Mouse (Mus musculus): ENCODE data around the gene Pilra. TPM values are rescaled to one million over a fixed set of nuclear protein-coding genes. Genes with fewer than 3 reads are reported as not detected.
"Not testable (repeated sequence)": the region's sequence is repeated elsewhere in the genome, so short reads cannot be mapped to it uniquely, and the experiment has no call there.

Gene Pilra
- polyA plus RNA-seq, 1 experiment from 2014 or later: 2.9 TPM

GRCm38 (mm10) chr5:137837110-137837509 is 1.0 kb upstream of the Pilra start:
- H3K4me2 ChIP-seq (replicated peaks); H3K4me3 ChIP-seq (replicated peaks): not testable (repeated sequence)

DNA sequence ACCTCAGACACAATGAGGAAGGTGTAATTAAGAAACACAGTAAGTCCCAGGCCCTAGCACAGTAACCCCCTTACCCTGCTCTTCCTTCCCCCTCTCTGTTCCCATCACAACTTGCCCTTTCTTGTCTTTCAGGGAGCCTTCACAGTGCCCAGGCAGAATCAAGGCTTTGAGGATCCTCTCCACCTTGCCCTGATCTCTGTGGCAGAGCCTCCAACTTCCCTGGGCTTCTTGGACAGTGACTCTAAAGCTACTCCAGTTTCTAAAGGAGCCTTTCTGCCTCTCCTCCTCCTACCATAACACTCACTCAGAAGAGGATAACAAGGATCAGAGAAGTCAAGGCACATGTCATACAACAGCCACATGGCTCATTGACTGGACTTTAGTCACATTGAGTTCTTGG is 530 bp upstream of the Pilra start:
- no peak for ATAC-seq
- H3K9ac ChIP-seq: no peak overlapping the region
- no peak overlapping the region for H3K27ac ChIP-seq
- H3K4me3 ChIP-seq (replicated peaks): no peak overlapping the region
- no peaks in the 10 kb centered on the region for H3K36me3 ChIP-seq
- H3K9me3 ChIP-seq: no peaks in the 10 kb centered on the region
- H3K4me1 ChIP-seq (replicated peaks): no peaks in the 10 kb centered on the region
- no peak overlapping the region for H3K4me2 ChIP-seq (replicated peaks)
- no peaks in the 10 kb centered on the region for H3K27me3 ChIP-seq (replicated peaks)

More at GRCm38 (mm10) chr5:137837110-137837509, 1.0 kb upstream of the Pilra start:
- not testable (repeated sequence) for H3K4me1 ChIP-seq (replicated peaks); H3K27me3 ChIP-seq (replicated peaks); H3K9me3 ChIP-seq; ATAC-seq; H3K9ac ChIP-seq; H3K36me3 ChIP-seq; H3K27ac ChIP-seq

- no peaks in the 10 kb centered on the region for H3K36me3 ChIP-seq
- no peaks in the 10 kb centered on the region for H3K4me1 ChIP-seq (replicated peaks)
- no peak for ATAC-seq
- H3K9me3 ChIP-seq: no peaks in the 10 kb centered on the region
- H3K27me3 ChIP-seq (replicated peaks): no peaks in the 10 kb centered on the region
- H3K9ac ChIP-seq: no peak overlapping the region
- H3K4me2 ChIP-seq (replicated peaks): no peak overlapping the region
- WGBS: 56% methylated on average over 4 of the region's 4 CpGs
- no peak overlapping the region for H3K4me3 ChIP-seq (replicated peaks)
- H3K27ac ChIP-seq: no peak overlapping the region
Observed at GRCm38 (mm10) chr5:137833500-137833899, 2.6 kb downstream of the Pilra start.

DNA sequence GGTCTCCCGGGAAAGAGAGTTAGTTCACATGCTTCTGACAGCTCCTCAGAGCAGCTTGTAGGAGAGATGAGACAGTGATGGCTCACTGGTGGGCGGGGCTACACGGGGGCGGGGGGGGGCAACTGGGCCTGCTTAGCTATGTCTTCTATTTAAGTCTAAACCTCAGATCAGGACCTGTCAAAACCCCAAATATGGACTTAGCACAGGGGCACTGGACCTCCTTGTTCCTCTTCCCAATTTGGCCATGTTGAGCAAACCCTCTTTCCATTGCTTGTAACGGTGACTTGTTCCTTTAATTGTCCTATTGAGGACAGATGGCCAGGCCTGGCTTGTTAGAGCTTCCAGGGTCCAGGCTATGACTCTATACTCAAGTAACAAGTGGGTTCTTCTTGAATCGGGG is 4.6 kb downstream of the Pilra start:
- Histone ChIP-seq H3K9me3 (no peaks in the 10 kb centered on the region), H3K9ac (no peak overlapping the region), H3K27me3 (replicated peaks) (no peaks in the 10 kb centered on the region), H3K4me2 (replicated peaks) (no peak overlapping the region), H3K4me3 (replicated peaks) (no peak overlapping the region), H3K27ac (no peak overlapping the region), H3K4me1 (replicated peaks) (no peaks in the 10 kb centered on the region), H3K36me3 (no peaks in the 10 kb centered on the region)
- WGBS: 66% methylated on average over 6 of the region's 6 CpGs
- no peak for ATAC-seq

DNA sequence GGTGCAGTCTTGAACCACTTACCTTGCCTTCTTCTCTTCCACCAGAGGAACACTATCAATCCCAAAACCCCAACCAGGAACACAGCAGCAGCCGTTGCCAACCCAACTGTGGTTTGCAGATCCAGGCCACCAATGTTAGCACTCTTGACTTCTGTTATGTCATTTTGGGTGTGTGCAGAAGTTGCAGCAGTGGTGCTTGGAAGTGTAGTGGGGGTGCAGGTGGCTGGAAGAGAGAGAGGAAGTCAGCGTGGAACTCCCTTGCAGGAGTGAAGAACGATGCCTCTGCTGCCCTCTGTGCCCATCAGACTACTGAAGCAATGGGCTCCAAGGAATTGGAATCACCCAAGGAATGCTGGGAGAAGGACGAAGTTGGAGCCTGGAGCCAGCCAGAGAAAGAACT is 5.0 kb downstream of the Pilra start:
- no peak for ATAC-seq
- 82% methylated on average over 4 of the region's 4 CpGs for WGBS

DNA sequence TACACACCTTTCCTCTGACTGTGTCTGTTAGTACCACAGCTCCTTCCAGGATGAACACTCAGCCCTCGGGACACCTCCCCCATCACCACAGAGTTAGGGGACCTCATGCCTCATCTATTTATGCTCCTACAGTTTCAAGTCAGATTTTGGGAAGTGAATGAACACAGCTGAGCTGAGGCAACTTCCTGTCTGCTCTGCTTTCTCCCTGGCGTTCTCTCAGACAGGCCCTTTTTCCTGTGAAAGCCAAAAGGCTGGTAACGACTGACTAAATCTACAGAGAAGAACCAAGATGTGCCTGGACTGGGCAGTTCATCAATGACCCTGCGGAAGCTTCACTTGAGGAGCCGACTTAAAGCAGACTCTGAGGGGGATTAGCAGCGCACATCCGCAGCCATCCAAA is 5.8 kb downstream of the Pilra start:
- no peaks in the 10 kb centered on the region for H3K9me3 ChIP-seq
- H3K27ac ChIP-seq: no peak overlapping the region
- no peak for ATAC-seq
- H3K4me3 ChIP-seq (replicated peaks): no peak overlapping the region
- no peaks in the 10 kb centered on the region for H3K27me3 ChIP-seq (replicated peaks)
- H3K4me2 ChIP-seq (replicated peaks): no peak overlapping the region
- no peak overlapping the region for H3K9ac ChIP-seq
- no peaks in the 10 kb centered on the region for H3K36me3 ChIP-seq
- H3K4me1 ChIP-seq (replicated peaks): no peaks in the 10 kb centered on the region
- 67% methylated on average over 7 of the region's 7 CpGs for WGBS

More for the DNA sequence above, 5.0 kb downstream of the Pilra start:
- no peak overlapping the region for H3K4me2 ChIP-seq (replicated peaks)
- no peaks in the 10 kb centered on the region for H3K27me3 ChIP-seq (replicated peaks)
- H3K27ac ChIP-seq: no peak overlapping the region
- H3K9me3 ChIP-seq: no peaks in the 10 kb centered on the region
- H3K4me1 ChIP-seq (replicated peaks): no peaks in the 10 kb centered on the region
- no peaks in the 10 kb centered on the region for H3K36me3 ChIP-seq
- no peak overlapping the region for H3K9ac ChIP-seq
- no peak overlapping the region for H3K4me3 ChIP-seq (replicated peaks)

GRCm38 (mm10) chr5:137828694-137829093 is 7.4 kb downstream of the Pilra start:
- Histone ChIP-seq H3K4me3 (replicated peaks) (no peak overlapping the region), H3K27me3 (replicated peaks) (no peaks in the 10 kb centered on the region), H3K36me3 (no peaks in the 10 kb centered on the region), H3K9ac (no peak overlapping the region), H3K4me2 (replicated peaks) (no peak overlapping the region), H3K9me3 (no peaks in the 10 kb centered on the region), H3K4me1 (replicated peaks) (no peaks in the 10 kb centered on the region), H3K27ac (no peak overlapping the region)
- WGBS: 79% methylated on average over 6 of the region's 6 CpGs
- no peak for ATAC-seq

GRCm38 (mm10) chr5:137826421-137826820 is 9.7 kb downstream of the Pilra start:
- H3K27ac ChIP-seq: no peak overlapping the region
- 50% methylated on average over 7 of the region's 7 CpGs for WGBS
- H3K4me1 ChIP-seq (replicated peaks): no peaks in the 10 kb centered on the region
- H3K4me3 ChIP-seq (replicated peaks): no peak overlapping the region
- H3K9ac ChIP-seq: no peak overlapping the region
- H3K4me2 ChIP-seq (replicated peaks): no peak overlapping the region
- no peak for ATAC-seq
- no peaks in the 10 kb centered on the region for H3K9me3 ChIP-seq
- H3K36me3 ChIP-seq: no peaks in the 10 kb centered on the region
- H3K27me3 ChIP-seq (replicated peaks): no peaks in the 10 kb centered on the region

GRCm38 (mm10) chr5:137825971-137826370 is 10.1 kb downstream of the Pilra start:
- no peak for ATAC-seq
- WGBS: 78% methylated on average over 2 of the region's 2 CpGs
- Histone ChIP-seq H3K4me1 (replicated peaks) (no peaks in the 10 kb centered on the region), H3K4me2 (replicated peaks) (no peak overlapping the region), H3K9me3 (no peaks in the 10 kb centered on the region), H3K4me3 (replicated peaks) (no peak overlapping the region), H3K27ac (no peak overlapping the region), H3K27me3 (replicated peaks) (no peaks in the 10 kb centered on the region), H3K36me3 (no peaks in the 10 kb centered on the region), H3K9ac (no peak overlapping the region)

- no peaks in the 10 kb centered on the region for H3K27me3 ChIP-seq (replicated peaks)
- no peak overlapping the region for H3K9ac ChIP-seq
- H3K4me3 ChIP-seq (replicated peaks): no peak overlapping the region
- ATAC-seq: no peak
- no peaks in the 10 kb centered on the region for H3K9me3 ChIP-seq
- WGBS: 90% methylated on average over 3 of the region's 3 CpGs
- no peaks in the 10 kb centered on the region for H3K36me3 ChIP-seq
- no peak overlapping the region for H3K4me2 ChIP-seq (replicated peaks)
- no peak overlapping the region for H3K27ac ChIP-seq
- no peaks in the 10 kb centered on the region for H3K4me1 ChIP-seq (replicated peaks)
Observed at GRCm38 (mm10) chr5:137825030-137825429, 11.1 kb downstream of the Pilra start.

GRCm38 (mm10) chr5:137823455-137824045 is 12.5 kb downstream of the Pilra start:
- 84% methylated on average over 6 of the region's 6 CpGs for WGBS
- H3K9ac ChIP-seq: no peak overlapping the region
- no peaks in the 10 kb centered on the region for H3K9me3 ChIP-seq
- H3K36me3 ChIP-seq: no peaks in the 10 kb centered on the region
- no peaks in the 10 kb centered on the region for H3K4me1 ChIP-seq (replicated peaks)
- no peak overlapping the region for H3K4me3 ChIP-seq (replicated peaks)
- H3K27me3 ChIP-seq (replicated peaks): no peaks in the 10 kb centered on the region
- H3K27ac ChIP-seq: no peak overlapping the region
- H3K4me2 ChIP-seq (replicated peaks): no peak overlapping the region
- ATAC-seq: no peak

DNA sequence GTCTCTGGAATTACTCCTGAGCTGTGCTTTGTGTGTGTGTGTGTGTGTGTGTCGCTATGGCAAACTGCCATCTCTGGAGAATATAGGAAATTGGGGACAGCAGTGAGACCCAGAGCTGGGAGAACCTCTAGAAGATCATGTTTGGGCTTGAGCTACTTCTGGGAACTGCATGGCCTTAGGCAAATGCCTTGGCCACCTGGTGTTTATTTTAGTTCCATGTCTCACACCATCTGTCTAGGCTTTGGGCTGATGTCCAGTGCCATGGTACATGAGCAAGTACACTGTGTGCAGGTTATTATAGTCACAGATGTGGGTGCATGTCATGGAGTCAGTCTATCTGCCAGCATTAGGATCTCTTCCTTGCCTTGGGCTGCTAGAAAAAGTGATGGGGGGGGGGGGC is 13.5 kb downstream of the Pilra start:
- H3K4me1 ChIP-seq (replicated peaks): no peaks in the 10 kb centered on the region; the same call in 1 of the 2 replicates
- H3K36me3 ChIP-seq: no peaks in the 10 kb centered on the region
- no peak for ATAC-seq
- no peak overlapping the region for H3K4me3 ChIP-seq (replicated peaks)
- 94% methylated on average over 1 of the region's 1 CpGs for WGBS
- H3K27ac ChIP-seq: no peak overlapping the region
- H3K9ac ChIP-seq: no peak overlapping the region
- H3K9me3 ChIP-seq: no peaks in the 10 kb centered on the region
- H3K27me3 ChIP-seq (replicated peaks): no peaks in the 10 kb centered on the region
- H3K4me2 ChIP-seq (replicated peaks): no peak overlapping the region

DNA sequence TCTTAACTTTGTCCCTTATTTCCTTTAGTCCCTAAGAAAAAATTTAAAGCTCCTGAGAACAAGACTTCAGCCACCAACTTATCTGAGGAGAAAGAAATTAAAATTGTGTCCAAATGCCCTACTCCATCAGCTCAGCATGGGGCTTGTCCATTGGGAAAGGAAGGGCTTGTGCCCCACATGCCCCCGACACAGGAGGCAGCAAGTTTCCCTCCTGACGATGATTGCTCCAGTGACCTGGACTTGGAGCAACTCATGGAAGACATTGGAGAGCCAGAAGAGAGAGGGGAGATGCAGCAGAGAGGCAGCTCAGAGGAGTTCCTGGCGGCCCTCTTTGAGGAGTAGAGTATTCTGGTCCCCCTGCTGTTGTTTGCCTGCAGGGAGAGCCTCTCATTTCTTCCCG is 14.0 kb downstream of the Pilra start:
- Histone ChIP-seq H3K27me3 (replicated peaks) (no peaks in the 10 kb centered on the region), H3K4me1 (replicated peaks) (no peaks in the 10 kb centered on the region; the same call in 1 of the 2 replicates), H3K4me3 (replicated peaks) (no peak overlapping the region), H3K36me3 (no peaks in the 10 kb centered on the region), H3K4me2 (replicated peaks) (no peak overlapping the region), H3K9ac (no peak overlapping the region), H3K9me3 (no peaks in the 10 kb centered on the region), H3K27ac (no peak overlapping the region)
- WGBS: 70% methylated on average over 4 of the region's 4 CpGs
- ATAC-seq: no peak
